Mouse (Mus musculus) lung, postnatal 10 days (tissue): Measurements from ENCODE around the gene Zfp879.

Experiments
- DNase-seq: peaks from one replicate; pipeline ENCODE4 v3.0.0; 2021

Zfp879 gene

DNA sequence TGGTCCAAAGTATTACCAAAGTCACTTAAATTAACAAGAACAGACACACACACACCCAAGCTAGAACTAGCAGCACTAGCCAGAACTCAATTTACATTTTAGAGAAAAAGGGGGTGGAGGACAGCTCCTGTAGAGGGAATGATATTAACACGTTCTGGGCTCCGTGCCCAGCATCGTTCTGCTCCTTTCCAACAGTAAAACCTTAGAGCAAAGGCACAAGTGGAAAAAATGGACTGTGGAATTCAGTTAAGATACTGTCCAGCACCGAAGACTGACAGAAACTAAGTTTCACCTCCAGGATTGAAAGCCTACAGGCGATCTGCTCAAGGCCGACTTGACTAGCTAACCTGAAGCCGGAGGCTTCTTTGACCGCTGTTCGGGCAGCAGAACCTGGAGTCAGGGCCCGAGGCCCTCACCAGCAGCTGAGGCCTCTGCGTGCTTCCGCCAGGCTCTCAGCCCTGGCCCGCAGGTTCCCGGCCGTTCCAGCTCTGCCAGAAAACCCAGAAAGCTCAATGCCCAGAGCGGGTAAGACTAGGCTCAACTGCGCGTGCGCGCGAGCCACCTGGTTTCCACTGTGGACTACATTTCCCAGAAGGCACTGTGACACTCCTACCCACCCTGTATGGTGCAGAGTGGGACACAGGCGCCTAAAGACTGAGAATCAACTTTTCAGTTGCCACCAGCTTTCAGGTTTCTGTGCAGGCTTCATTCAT is at the start of gene Zfp879:
TSS of gene Zfp879 (minus strand) at position 530 of the 713 bp plus-strand sequence.
- DNase-seq = peak; percentile 91

DNA sequence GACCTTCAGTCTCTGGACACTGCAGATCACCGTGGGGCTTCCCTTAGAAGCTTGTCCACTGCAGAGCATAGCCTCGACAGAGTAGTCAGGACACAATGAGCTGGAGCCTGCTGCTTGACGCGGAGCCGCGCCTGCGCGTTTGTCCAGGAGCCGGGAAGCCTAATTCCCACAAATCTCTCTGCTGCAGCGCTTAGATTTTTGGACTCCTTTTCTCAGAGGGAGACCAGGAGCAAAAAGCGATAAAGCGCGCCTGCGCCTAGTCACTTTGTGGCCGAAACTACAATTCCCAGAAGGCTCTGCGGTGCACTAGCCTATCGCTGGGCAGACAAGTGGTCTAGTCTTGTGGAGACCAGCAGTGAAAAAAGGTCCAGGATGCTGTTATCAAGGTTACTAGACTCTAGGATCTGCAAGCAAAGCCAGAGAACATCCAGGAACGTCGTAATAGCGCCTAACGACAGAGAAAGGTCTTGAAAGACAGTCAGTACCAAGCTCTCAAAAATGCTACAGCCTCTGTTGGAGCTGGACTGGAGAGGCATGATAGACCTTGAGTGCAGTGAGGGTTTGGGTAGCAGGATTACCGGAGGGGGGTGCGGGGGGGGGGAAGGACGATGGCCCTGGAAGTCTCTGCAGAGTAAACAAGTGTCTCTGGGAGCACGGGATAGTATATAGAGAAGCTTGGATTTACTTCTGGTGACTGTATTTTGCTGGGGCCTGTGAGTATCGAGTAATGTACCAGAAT is 46.2 kb upstream of the Zfp879 start, which contains the start of gene Zfp454:
TSS of gene Zfp454 (minus strand) at position 262 of the 739 bp plus-strand sequence.
- peak; percentile 94 for DNase-seq

DNA sequence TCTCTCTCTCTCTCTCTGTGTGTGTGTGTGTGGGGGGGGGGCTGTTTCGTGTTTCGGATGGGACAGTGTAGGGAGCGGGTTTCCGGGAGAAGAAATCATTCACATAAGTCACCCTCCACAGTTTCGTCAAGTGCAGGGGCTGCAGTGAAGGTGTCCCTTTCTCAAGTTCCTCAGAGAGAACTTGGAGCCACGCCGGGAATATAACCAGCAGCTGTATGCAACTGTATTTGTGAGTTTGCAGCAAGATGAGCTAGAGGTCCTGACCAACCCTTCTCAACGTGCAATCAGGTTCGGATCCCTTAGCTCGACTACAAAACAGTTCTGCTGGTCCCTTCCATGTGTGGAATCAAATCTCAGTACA is 45.6 kb upstream of the Zfp879 start:
- peak; percentile 30 for DNase-seq

DNA sequence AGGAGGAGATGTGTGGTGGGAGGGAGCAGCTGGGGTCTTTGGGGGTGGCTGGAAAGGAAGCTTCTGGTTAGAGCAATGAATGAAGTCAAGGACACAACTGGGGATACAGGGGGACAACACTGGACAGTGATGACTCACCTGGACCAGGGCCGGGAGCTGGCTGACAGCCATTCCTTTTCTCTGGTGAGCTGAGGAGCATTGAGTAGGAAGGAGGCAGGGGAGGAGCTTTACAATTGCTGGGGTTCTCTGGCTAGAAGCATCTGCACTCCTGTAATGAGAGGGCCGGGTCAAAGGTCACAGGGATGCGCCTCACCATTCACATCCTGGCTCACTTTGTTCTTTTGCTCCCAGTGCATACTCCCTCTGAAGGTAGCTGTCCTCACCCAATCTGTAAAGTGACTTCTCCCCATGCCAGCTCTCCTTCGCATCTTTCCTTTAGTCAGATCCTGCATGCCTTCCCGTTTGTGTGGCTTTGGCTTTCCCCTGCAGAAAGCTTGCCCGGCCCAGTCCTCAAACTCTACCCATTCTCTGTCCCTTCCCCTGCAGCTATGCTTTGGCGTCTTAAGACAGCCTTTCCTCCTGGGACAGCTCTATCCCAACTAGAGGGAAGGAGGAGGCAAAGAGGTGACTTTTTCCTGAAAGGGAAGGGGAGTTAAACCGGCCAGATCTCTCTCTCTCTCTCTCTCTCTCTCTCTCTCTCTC is 45.0 kb upstream of the Zfp879 start:
- peak; percentile 6 for DNase-seq

DNA sequence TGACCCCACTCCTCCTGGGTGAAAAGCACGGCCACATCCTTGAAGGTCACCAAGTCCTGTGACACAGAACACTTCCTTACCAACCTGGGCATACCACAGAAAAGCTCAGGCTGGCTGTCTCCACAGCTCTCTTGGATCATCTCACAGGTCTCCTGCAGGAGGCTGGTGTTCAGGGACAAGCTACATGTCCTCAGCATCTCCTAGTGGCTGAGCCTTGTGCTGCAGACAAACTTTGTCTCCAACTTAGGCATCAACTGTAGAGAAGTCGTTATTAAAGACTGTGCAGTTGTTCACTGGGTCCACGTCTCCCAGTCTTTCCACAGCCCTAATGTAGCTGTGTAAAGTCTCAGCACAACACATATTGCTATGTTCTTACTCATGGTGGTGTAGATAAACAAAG is 42.4 kb upstream of the Zfp879 start:
- no peak for DNase-seq

DNA sequence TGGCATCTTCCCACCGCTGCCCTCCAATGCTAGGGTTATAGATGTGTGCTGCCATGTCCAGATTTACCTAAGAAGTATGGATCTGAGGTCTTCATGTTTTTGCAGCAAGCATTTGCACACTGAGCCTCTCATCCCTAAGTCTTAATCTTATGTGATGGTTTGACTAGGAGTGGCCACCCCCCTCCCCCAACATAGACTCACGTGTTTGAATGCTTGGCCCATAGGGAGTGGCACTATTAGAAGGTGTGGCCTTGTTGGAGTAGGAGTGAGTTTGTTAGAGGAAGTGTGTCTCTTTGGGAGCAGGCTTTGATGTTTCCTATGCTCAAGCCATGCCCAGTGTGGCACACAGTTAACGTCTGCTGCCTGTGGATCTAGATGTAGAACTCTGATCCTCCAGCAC is 37.3 kb upstream of the Zfp879 start:
- DNase-seq = no peak

DNA sequence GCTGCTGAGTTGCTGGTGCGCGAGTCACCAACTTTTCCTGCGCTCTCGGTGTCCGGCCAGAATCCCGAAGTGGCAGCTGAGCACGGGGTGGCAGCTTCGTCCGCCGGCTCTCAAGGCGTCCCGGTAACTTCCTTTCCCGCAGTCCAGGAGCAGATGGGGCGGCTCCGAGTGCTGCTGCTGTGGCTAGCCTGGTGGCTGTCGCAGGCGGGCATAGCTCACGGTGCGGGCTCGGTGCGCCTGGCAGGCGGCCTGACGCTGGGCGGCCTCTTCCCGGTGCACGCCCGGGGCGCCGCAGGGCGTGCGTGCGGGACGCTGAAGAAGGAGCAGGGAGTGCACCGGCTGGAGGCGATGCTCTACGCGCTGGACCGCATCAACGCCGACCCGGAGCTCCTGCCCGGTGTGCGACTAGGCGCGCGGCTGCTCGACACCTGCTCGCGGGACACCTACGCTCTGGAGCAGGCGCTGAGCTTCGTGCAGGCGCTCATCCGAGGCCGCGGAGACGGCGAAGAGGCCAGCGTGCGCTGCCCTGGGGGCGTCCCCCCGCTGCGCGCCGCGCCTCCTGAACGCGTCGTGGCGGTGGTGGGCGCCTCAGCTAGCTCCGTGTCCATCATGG is 9.7 kb upstream of the Zfp879 start:
- DNase-seq = no peak

DNA sequence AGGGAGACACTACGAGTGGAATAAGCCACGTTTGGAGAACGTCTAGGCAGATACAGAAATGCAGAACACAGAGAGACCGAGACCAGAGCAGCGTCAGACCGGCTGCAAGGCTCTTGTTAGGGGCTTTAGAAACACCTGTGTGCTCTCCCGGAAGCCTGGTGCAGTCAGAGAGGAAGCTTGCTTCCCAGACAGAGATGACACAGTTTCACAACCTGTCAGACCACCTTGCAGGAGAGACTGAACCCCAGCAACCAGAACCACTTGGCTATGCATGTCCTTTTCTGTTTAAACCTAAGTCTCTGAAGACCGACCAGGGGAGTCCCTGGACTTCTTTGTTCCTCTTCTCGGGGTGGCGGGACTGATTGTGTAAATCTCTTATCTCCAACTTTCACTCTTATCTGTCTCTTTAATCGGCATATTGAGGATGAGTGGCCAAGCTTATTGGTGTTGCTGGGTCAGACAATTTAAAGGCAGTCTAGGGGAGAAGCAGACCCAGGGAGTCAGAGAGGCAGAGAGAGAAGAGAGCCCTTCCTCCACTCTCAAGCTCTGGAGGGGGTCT is 8.9 kb upstream of the Zfp879 start, which contains the start of gene Grm6:
TSS of gene Grm6 (plus strand) at position 509 of the 559 bp plus-strand sequence.
- DNase-seq = no peak

DNA sequence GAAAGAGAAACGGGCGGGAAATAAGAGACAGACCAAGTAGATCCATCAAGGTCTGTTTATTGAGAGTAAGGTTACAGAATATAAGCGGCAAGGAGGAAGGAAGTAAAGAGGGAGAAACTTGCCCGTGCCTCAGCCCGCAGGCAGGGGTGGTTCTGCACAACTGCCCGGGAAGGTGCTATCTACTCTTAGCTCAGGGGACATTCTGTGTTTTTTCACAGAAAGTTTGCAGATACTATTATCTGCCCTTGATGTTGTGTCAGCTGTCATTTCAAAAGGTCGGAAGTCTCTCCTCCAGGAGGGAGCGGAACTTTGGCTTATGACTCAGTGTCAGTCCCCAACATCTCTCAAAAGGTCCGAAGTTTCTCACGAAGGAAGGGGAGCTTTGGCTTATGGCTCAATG is 8.0 kb upstream of the Zfp879 start:
- DNase-seq = no peak

DNA sequence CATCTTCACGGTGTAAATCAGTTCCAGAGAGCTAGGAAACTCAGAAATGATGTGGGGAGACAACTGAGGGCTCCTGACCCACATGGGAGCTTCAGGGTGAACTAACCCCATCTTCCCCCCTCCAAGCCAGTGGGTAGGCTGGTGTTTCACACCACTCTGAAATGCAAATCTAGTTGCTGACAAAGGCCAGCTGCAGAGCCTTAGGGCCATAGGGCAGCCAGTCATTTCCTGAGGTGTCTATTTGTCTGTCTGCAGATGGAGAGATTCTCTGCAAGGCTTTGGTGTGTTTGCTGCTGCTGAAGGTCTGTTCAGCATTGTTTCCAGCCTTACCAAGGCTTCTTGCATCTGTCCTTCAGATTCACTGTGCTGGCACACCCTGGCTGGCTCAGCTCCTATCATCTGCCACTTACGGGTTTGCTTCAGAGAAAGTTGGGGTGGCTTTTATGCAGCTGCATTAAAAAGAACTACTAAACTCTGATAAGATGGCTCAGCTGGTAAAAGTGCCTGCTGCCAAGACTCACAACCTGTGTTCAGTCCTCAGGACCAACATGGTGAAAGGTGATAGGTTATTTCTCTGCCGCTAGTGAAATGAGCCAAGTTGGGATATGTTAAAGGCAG is 7.3 kb upstream of the Zfp879 start:
- no peak for DNase-seq

DNA sequence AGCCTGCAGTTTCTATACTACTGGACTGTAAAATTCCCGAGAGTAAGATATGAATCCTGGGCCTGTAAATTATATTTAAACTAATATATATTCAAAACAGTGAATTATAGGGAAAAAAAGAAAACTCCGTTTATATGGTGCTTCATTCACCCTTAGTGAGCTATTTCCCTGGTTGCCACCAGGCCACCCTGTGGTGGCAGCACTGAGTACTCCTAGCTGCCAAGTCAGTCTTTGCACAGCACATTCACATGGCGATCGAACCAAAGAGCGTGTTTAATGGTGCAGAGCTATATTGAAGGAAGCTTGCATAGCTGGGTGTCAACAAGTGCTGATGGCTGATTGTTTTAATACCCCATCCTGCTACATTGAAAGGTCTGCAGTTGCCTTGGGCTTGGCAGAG is 5.7 kb upstream of the Zfp879 start:
- DNase-seq = no peak

DNA sequence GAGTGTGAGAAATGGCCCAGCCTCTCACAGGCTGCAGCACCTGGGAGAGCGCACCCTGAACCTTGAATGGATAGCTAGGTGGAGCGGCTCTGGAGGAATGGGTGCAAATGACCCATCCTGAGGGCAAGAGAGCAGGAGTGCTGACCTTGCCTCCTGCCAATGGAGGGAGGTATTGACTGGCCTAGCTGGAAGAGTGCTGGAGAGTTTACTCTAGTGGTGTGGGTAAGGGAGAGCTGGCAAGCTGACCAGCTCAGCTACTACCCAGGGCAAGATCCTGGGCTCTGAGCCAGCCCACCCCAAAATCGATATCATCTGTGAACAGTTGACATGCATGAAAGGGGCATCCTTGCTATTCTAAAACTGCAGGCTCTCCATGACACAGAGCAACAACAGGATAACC is 4.6 kb upstream of the Zfp879 start:
- no peak for DNase-seq

DNA sequence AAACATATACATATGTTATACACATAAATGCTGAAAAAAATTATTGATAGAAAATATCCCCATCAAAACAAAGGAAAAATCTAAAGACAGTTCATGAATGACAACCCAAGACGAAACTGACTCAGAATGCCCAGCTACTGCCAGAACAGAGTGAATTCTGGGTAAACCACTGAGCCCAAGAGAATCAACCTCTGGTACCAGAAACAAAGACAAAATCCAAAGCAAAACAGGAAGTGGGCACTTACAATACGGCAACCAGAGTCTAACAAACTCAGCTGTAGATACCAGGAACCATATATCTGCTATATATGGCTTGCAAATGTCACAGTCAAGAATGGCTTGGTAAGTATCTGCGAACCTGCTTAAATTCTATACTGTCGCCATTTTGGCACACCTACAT is 5.6 kb downstream of the Zfp879 start:
- no peak for DNase-seq

DNA sequence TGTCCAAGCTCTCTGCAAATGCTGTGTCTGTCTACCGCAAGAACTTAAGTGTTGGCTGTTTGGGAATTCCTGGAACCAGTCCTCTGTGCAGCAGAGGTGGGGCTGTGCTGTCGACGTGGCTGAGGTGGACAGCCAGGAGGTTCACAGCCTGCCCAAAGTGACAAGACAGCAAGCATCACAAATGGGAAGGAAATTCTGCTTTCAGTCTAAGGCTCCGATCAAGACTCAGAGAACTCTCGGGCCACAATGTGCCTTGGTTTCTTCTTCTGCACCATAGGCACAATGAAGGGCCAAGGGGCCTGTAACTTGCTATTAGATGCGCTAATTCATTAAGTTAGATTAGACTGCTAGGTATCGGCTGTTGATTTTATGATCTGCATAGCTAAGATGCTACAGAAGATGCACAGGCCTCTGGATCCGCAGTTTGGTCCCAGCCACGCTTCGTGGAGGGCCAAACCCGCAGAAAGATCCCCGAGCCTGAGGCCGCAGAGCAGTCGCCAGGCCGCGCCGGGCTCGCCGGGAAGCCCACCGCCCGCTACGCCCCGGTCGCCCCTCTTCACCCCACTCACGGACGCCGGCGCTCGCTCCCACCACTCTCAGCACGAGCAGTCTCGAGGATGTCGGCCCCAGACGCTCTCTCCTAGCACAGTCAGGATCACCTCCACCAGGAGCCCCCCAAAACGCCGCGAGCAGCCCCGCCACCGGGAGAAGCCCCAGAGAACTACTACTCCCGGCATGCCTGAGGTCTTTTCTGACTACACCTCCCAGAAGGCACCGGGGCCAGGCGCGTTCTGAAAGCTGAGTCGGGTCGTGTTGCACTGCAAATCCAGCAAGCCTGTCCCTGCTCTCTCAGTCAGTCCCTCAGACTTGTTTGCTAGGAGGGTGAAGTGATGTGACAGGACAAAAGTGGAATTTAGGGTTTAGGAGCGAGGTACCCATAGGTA is 14.1 kb downstream of the Zfp879 start, which contains the start of gene Zfp354c:
TSS of gene Zfp354c (minus strand) at position 715 of the 944 bp plus-strand sequence.
- peak; percentile 90 for DNase-seq

DNA sequence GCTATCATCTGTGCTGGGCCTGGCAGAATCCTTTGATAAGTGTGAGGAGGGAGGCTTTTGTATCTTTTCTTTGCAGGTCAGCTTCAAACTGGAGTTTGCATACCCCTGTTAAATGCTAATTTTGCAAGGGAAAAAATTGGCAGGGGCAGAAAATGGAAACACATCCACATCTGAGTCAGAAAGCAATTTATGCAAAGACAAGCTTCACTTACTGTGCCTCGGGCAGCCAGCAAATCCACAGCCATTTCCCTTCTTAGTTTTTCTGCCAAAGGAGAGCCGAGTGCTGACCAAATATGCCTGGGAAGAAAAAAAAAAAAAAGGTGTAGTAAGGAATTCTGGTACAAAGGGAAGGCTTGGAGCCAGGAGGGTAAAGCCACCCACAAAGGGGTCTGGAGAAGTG is 15.1 kb downstream of the Zfp879 start:
- DNase-seq = no peak

DNA sequence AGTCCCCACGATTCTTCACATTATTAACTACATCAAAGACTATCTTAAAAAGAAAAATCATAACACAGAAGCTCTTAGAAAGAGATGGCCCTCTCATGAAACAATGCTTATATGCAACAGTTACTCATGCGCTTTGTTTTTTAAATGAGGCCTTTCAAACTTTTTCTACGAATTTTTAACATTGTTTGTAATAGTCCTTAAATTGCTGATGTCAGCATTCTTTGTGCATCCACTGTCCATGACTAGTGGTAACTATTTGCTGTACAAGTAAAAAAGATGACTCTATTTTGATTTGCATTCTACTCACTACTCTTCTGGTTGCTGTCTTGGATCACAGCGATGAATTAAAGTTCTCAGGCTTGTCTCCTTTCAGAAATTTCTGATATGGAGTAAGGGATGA is 27.1 kb downstream of the Zfp879 start:
- DNase-seq = no peak

DNA sequence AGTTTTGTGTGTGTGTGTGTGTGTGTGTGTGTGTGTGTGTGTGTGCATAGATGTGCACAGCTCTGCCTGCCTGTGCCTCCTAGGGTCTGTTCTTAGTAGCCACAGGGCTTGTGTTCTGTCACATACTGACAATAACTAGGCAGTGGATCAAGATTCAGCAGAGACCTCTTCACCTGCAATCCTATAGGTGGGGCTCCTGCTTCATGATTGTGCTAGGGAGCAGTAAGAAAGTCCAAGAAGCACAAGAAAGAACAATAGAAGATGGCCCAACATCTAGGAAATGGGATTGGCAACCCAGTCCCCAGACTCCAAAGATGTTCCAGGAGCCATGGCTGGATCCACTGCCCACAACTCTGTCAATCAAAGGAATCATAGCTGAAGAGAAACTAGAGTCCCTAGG is 42.5 kb downstream of the Zfp879 start:
- no peak for DNase-seq

DNA sequence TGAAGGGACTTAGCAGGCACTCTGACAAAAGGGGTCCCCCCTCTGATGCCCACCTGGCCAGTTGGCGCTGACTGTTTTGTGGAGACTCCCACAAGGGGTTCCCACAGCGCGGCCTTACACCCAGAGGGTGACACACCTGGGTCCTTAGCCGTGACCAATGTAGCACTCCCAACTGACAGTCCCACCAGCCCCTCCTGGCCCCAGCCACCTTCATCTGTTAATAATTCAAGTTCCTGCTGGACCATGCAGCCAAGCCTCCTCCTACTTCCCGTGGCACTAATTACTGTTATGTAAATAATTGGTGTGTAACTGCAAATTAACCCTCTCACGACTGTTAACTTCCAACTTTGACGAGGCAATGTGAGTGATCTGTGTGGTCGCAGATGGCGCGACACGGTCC is 43.7 kb downstream of the Zfp879 start:
- DNase-seq = no peak
